Mouse (Mus musculus) MEL (cell line): ENCODE measurements around the gene Safb. TPM values are rescaled to one million over a fixed set of nuclear protein-coding genes. Genes with fewer than 3 reads are reported as not detected.

ENCODE experiments used
- DNase-seq: peaks from one replicate; pipeline ENCODE4 v3.0.0; 2011; ENCODE audit warnings: low read depth, low spot score
- H3K27ac ChIP-seq: 2 replicates; pipeline ENCODE4 v1.5.1; 2012; ENCODE audit warnings: low read depth, mild to moderate bottlenecking, control low read depth, low read length, moderate library complexity; ENCODE audit not compliant: control insufficient read depth
- H3K27me3 ChIP-seq, 2 experiments: fragments of 150-350 bp in 1 of 2; sonication (generic) in 1 of 2; 2 replicates each; pipeline ENCODE4 v1.6.1; 2012; ENCODE audit warnings: low read length in 2 of 2, mild to moderate bottlenecking in 2 of 2, improper control_type of control experiment in 1 of 2, moderate library complexity in 1 of 2; ENCODE audit not compliant: insufficient read depth in 2 of 2, control insufficient read depth in 1 of 2
- H3K36me3 ChIP-seq, 2 experiments: 2 replicates each; pipeline ENCODE4 v1.6.1; 2012 to 2014; ENCODE audit warnings: low read length in 2 of 2, improper control_type of control experiment in 1 of 2, inconsistent platforms in 1 of 2, mild to moderate bottlenecking in 1 of 2; ENCODE audit not compliant: insufficient read depth in 2 of 2, control insufficient read depth in 1 of 2
- H3K4me1 ChIP-seq, 2 experiments: fragments of 150-350 bp in 1 of 2; sonication (generic) in 1 of 2; 2 replicates each; pipeline ENCODE4 v1.6.1; 2012; ENCODE audit warnings: low read length in 2 of 2, improper control_type of control experiment in 1 of 2, mild to moderate bottlenecking in 1 of 2; ENCODE audit not compliant: insufficient read depth in 2 of 2, control insufficient read depth in 1 of 2
- H3K4me3 ChIP-seq, 2 experiments: fragments of 150-350 bp in 1 of 2; sonication (generic) in 1 of 2; 2 replicates each; pipeline ENCODE4 v1.5.1; 2012; ENCODE audit warnings: low read depth in 2 of 2, low read length in 2 of 2, mild to moderate bottlenecking in 2 of 2, moderate library complexity in 2 of 2, control low read depth in 1 of 2, improper control_type of control experiment in 1 of 2; ENCODE audit not compliant: control insufficient read depth in 1 of 2, insufficient read depth in 1 of 2
- H3K79me2 ChIP-seq: 2 replicates; pipeline ENCODE4 v1.6.1; 2012; ENCODE audit warnings: mild to moderate bottlenecking, low read length, moderate library complexity; ENCODE audit not compliant: control insufficient read depth, poor library complexity, insufficient read depth
- H3K9ac ChIP-seq: 2 replicates; pipeline ENCODE4 v1.6.1; 2012; ENCODE audit warnings: low read depth, mild to moderate bottlenecking, control low read depth, low read length, moderate library complexity; ENCODE audit not compliant: control insufficient read depth, poor library complexity, severe bottlenecking
- H3K9me3 ChIP-seq: fragments of 150-350 bp; sonication (generic); replicated peaks from 2 replicates; pipeline ENCODE4 v1.6.1; 2012; ENCODE audit warnings: mild to moderate bottlenecking, low read length, improper control_type of control experiment, moderate library complexity; ENCODE audit not compliant: insufficient read depth
- BHLHE40 ChIP-seq: IDR thresholded peaks from 2 replicates; pipeline ENCODE4 v1.6.1; 2012; ENCODE audit warnings: low read depth, mild to moderate bottlenecking, inconsistent platforms, low read length, improper control_type of control experiment, borderline replicate concordance
- CHD2 ChIP-seq: IDR thresholded peaks from 2 replicates; pipeline ENCODE4 v1.6.1; 2011; ENCODE audit warnings: low read length, improper control_type of control experiment
- CTCF ChIP-seq, 3 experiments: IDR thresholded peaks in 2 of 3; conservative IDR thresholded peaks in 1 of 3; 2 replicates each; pipeline ENCODE4 v1.5.1; 2011 to 2012; ENCODE audit warnings: low read length in 3 of 3, low read depth in 2 of 3, mild to moderate bottlenecking in 2 of 3, improper control_type of control experiment in 1 of 3, inconsistent platforms in 1 of 3, mixed read lengths in 1 of 3, moderate library complexity in 1 of 3; ENCODE audit not compliant: control insufficient read depth in 1 of 3, insufficient read depth in 1 of 3, poor library complexity in 1 of 3, severe bottlenecking in 1 of 3
- E2F4 ChIP-seq: IDR thresholded peaks from 2 replicates; pipeline ENCODE4 v1.6.1; 2011; ENCODE audit warnings: low read depth, low read length, improper control_type of control experiment, borderline replicate concordance
- EP300 ChIP-seq, 2 experiments: IDR thresholded peaks; 2 replicates each; pipeline ENCODE4 v1.6.1; 2011; ENCODE audit warnings: improper control_type of control experiment in 2 of 2, low read length in 2 of 2, low read depth in 1 of 2, mild to moderate bottlenecking in 1 of 2
- ETS1 ChIP-seq: IDR thresholded peaks from 2 replicates; pipeline ENCODE4 v1.6.1; 2012; ENCODE audit warnings: low read depth, mild to moderate bottlenecking, inconsistent platforms, low read length, improper control_type of control experiment, moderate library complexity
- GATA1 ChIP-seq: IDR thresholded peaks from 2 replicates; pipeline ENCODE4 v1.6.1; 2011; ENCODE audit warnings: low read depth, low read length, improper control_type of control experiment
- HCFC1 ChIP-seq: IDR thresholded peaks from 2 replicates; pipeline ENCODE4 v1.6.1; 2012; ENCODE audit warnings: low read depth, mild to moderate bottlenecking, inconsistent platforms, low read length, improper control_type of control experiment, moderate library complexity
- KAT2A ChIP-seq: conservative IDR thresholded peaks from 2 replicates; pipeline ENCODE4 v1.6.1; 2012; ENCODE audit warnings: low read depth, low read length, improper control_type of control experiment, inconsistent platforms
- MAFK ChIP-seq: IDR thresholded peaks from 2 replicates; pipeline ENCODE4 v1.6.1; 2011; ENCODE audit warnings: low read depth, mild to moderate bottlenecking, low read length, improper control_type of control experiment, borderline replicate concordance
- MAX ChIP-seq: IDR thresholded peaks from 2 replicates; pipeline ENCODE4 v1.6.1; 2011; ENCODE audit warnings: low read length, improper control_type of control experiment
- MAZ ChIP-seq: IDR thresholded peaks from 2 replicates; pipeline ENCODE4 v1.6.1; 2012; ENCODE audit warnings: low read depth, mild to moderate bottlenecking, inconsistent platforms, low read length, improper control_type of control experiment
- MEF2A ChIP-seq: IDR thresholded peaks from 2 replicates; pipeline ENCODE4 v1.6.1; 2014; ENCODE audit warnings: low read depth, mild to moderate bottlenecking, inconsistent platforms, low read length, improper control_type of control experiment; ENCODE audit not compliant: poor library complexity, insufficient replicate concordance, severe bottlenecking; ENCODE audit errors: extremely low read depth
- MXI1 ChIP-seq: IDR thresholded peaks from 2 replicates; pipeline ENCODE4 v1.6.1; 2011; ENCODE audit warnings: mild to moderate bottlenecking, low read depth, low read length, improper control_type of control experiment
- MYB ChIP-seq: IDR thresholded peaks from 2 replicates; pipeline ENCODE4 v1.6.1; 2011; ENCODE audit warnings: mild to moderate bottlenecking, low read depth, low read length, improper control_type of control experiment
- NELFE ChIP-seq: IDR thresholded peaks from 2 replicates; pipeline ENCODE4 v1.6.1; 2011; ENCODE audit warnings: low read depth, low read length, improper control_type of control experiment
- NRF1 ChIP-seq: IDR thresholded peaks from 2 replicates; pipeline ENCODE4 v1.6.1; 2014; ENCODE audit warnings: low read depth, mild to moderate bottlenecking, inconsistent platforms, low read length, improper control_type of control experiment, moderate library complexity; ENCODE audit not compliant: poor library complexity, insufficient read depth, severe bottlenecking
- POLR2A ChIP-seq, 2 experiments: IDR thresholded peaks; 2 replicates each; pipeline ENCODE4 v1.6.1; 2011 to 2012; ENCODE audit warnings: low read length in 2 of 2, mild to moderate bottlenecking in 2 of 2, control low read depth in 1 of 2, improper control_type of control experiment in 1 of 2, low read depth in 1 of 2, moderate library complexity in 1 of 2; ENCODE audit not compliant: control insufficient read depth in 1 of 2, insufficient read depth in 1 of 2, poor library complexity in 1 of 2
- POLR2AphosphoS2 ChIP-seq: IDR thresholded peaks from 2 replicates; pipeline ENCODE4 v1.6.1; 2011; ENCODE audit warnings: low read length, improper control_type of control experiment
- POLR2AphosphoS5 ChIP-seq: IDR thresholded peaks from 2 replicates; pipeline ENCODE4 v1.6.1; 2012; ENCODE audit warnings: low read depth, borderline replicate concordance, mild to moderate bottlenecking, inconsistent platforms, low read length, moderate library complexity, mixed read lengths
- RAD21 ChIP-seq: IDR thresholded peaks from 2 replicates; pipeline ENCODE4 v1.6.1; 2011; ENCODE audit warnings: mild to moderate bottlenecking, low read depth, low read length, improper control_type of control experiment
- SMC3 ChIP-seq: IDR thresholded peaks from 2 replicates; pipeline ENCODE4 v1.6.1; 2011; ENCODE audit warnings: low read depth, low read length, improper control_type of control experiment
- TAL1 ChIP-seq: IDR thresholded peaks from 2 replicates; pipeline ENCODE4 v1.6.1; 2012; ENCODE audit warnings: mild to moderate bottlenecking, inconsistent platforms, low read length, moderate library complexity, mixed read lengths
- TCF12 ChIP-seq: IDR thresholded peaks from 2 replicates; pipeline ENCODE4 v1.6.1; 2014; ENCODE audit warnings: low read depth, mild to moderate bottlenecking, inconsistent platforms, low read length, improper control_type of control experiment, moderate library complexity
- USF1 ChIP-seq: IDR thresholded peaks from 2 replicates; pipeline ENCODE4 v1.6.1; 2014; ENCODE audit warnings: low read depth, mild to moderate bottlenecking, inconsistent platforms, low read length, improper control_type of control experiment, moderate library complexity
- USF2 ChIP-seq, 2 experiments: IDR thresholded peaks; 2 replicates each; pipeline ENCODE4 v1.6.1; 2011 to 2012; ENCODE audit warnings: improper control_type of control experiment in 2 of 2, low read length in 2 of 2, borderline replicate concordance in 1 of 2, inconsistent platforms in 1 of 2, low read depth in 1 of 2, mild to moderate bottlenecking in 1 of 2; ENCODE audit not compliant: insufficient read depth in 1 of 2
- ZNF384 ChIP-seq: IDR thresholded peaks from 2 replicates; pipeline ENCODE4 v1.6.1; 2012; ENCODE audit warnings: low read depth, mild to moderate bottlenecking, inconsistent platforms, low read length, improper control_type of control experiment
- polyA plus RNA-seq, 2 experiments: library from polyadenylated mRNA; stranded (reverse) in 1 of 2; unstranded in 1 of 2; fragments of >175 nt in 1 of 2; fragments of >200 nt in 1 of 2; gene quantifications; 2 replicates each; pipeline versions ENCODE4 v1.2.1 to v1.2.4; 2012; ENCODE audit warnings: low replicate concordance in 2 of 2, low read depth in 1 of 2; ENCODE audit not compliant: insufficient read length in 2 of 2, insufficient read depth in 1 of 2, missing spikeins in 1 of 2
- total RNA-seq: library from RNA; depleted of rRNA; stranded (reverse); fragments of 300-350 nt; gene quantifications from 2 replicates; pipeline ENCODE4 v1.2.3, GENCODE M21; 2012

The Safb gene
- total and polyA plus RNA-seq, 3 experiments = 87.3 to 203 TPM; not detected in 1

DNA sequence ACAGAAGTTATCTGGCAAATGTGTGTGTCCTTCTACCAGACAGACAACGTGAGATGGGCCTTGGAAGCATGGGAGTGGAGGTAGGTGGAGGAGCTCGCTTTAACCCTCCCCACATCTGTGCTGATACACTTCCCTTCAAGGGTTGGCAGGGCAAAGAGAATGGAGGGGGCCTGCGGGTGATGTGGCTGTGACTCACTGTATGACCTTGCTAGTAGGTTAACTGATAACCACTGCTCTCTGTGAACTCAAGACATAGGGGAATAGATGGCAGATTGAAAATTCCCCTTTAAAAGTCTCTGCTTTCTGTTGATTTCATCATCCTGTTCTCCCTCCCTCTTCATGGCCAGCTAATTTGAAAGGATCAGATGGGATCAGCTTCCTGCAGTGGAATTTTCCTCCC, 40.9 kb downstream of the Safb start (continued):
- TF ChIP-seq ZNF384 (no peak), NELFE (peak; percentile 15; the same call in 1 of the 2 replicates)

- Histone ChIP-seq H3K9me3 (no peaks in the 10 kb centered on the region), H3K4me1 (peaks cover 10 to 37% of the 10 kb centered on the region in 2 experiments; a peak in 3 of 4 replicates), H3K79me2 (peaks cover 40% of the 10 kb centered on the region), H3K36me3 (peaks cover 19 to 26% of the 10 kb centered on the region in 2 experiments), H3K4me3 (peak overlapping the region; percentile 92 to 99), H3K27me3 (no peaks in the 10 kb centered on the region), H3K9ac (peak overlapping the region; percentile 95), H3K27ac (peak overlapping the region; percentile 96)
- DNase-seq = peak; percentile 66
- TF ChIP-seq HCFC1 = no peak
- no peak for TF ChIP-seq MAFK
- TF ChIP-seq POLR2AphosphoS5 = no peak
- TF ChIP-seq TAL1 = no peak
- TF ChIP-seq GATA1 = peak; percentile 22; the same call in 1 of the 2 replicates
- TF ChIP-seq MXI1 = no peak
- no peak for TF ChIP-seq ETS1
- TF ChIP-seq POLR2A (IDR thresholded peaks at IDR 0.05; ENCODE audit: control insufficient read depth in 1 of 2, insufficient read depth in 1 of 2, low read depth in 1 of 2, low read length in 2 of 2, poor library complexity in 1 of 2) = peak in 1 of 2 experiments; percentile 36; a peak in 1 of 4 replicates
- TF ChIP-seq RAD21 = no peak
- TF ChIP-seq NRF1 = no peak
Observed at GRCm38 (mm10) chr17:56626260-56626659, 41.6 kb downstream of the Safb start.

GRCm38 (mm10) chr17:56626754-56627470, 42.3 kb downstream of the Safb start, which contains the start of gene Lonp1:
Gene Lonp1 (minus strand): TSS chr17:56626887.
- peak within 1 kb of the TSS; percentile 96 for H3K27ac ChIP-seq
- no peaks in the 10 kb centered on the region for H3K27me3 ChIP-seq
- DNase-seq = peak; percentile 99
- H3K79me2 ChIP-seq = peaks cover 40% of the 10 kb centered on the region
- peaks cover 19 to 26% of the 10 kb centered on the region in 2 experiments for H3K36me3 ChIP-seq
- no peaks in the 10 kb centered on the region for H3K9me3 ChIP-seq
- peak within 1 kb of the TSS; percentile 95 for H3K9ac ChIP-seq
- H3K4me3 ChIP-seq = peak within 1 kb of the TSS; percentile 92 to 99
- H3K4me1 ChIP-seq = peaks cover 10 to 37% of the 10 kb centered on the region in 2 experiments; a peak in 3 of 4 replicates
- peak; percentile 99 for TF ChIP-seq BHLHE40
- no peak; a peak in 1 of 4 replicates for TF ChIP-seq EP300 (IDR thresholded peaks at IDR 0.05; ENCODE audit: low read depth in 1 of 2, low read length in 2 of 2)
- no peak for TF ChIP-seq SMC3
- TF ChIP-seq POLR2A (IDR thresholded peaks at IDR 0.05; ENCODE audit: control insufficient read depth in 1 of 2, insufficient read depth in 1 of 2, low read depth in 1 of 2, low read length in 2 of 2, poor library complexity in 1 of 2) = peak; percentile 67 to 86
- peak; percentile 38; the same call in 1 of the 2 replicates for TF ChIP-seq POLR2AphosphoS2
- 0 out of 2 replicates have a peak, but pooled peaks have one; percentile 15 for TF ChIP-seq MEF2A
- peak; percentile 97 for TF ChIP-seq USF1
- TF ChIP-seq POLR2AphosphoS5 = no peak
- TF ChIP-seq E2F4 = no peak
- peak; percentile 95 for TF ChIP-seq MAX
- no peak for TF ChIP-seq CTCF (IDR thresholded peaks at IDR 0.05 in 2 of 3, conservative IDR thresholded peaks at IDR 0.05 in 1 of 3; ENCODE audit: control insufficient read depth in 1 of 3, insufficient read depth in 1 of 3, low read depth in 2 of 3, low read length in 3 of 3, poor library complexity in 1 of 3, severe bottlenecking in 1 of 3)
- TF ChIP-seq ZNF384 = no peak
- TF ChIP-seq TAL1 = no peak
- TF ChIP-seq KAT2A = peak; percentile 69; the same call in 1 of the 2 replicates
- no peak for TF ChIP-seq CHD2
- no peak for TF ChIP-seq MYB
- TF ChIP-seq MAZ = peak; percentile 85
- peak; percentile 95 for TF ChIP-seq HCFC1
- TF ChIP-seq USF2 (IDR thresholded peaks at IDR 0.05; ENCODE audit: borderline replicate concordance in 1 of 2, insufficient read depth in 1 of 2, low read depth in 1 of 2, low read length in 2 of 2) = peak; percentile 45 to 84; a peak in 3 of 4 replicates
- TF ChIP-seq TCF12 = peak; percentile 80
